Mouse (Mus musculus): ENCODE measurements around the gene Bach2.

Gene Bach2

GRCm38 (mm10) chr4:32482936-32483335 is 244.3 kb downstream of the Bach2 start:
- no peak for DNase-seq (ENCODE audit: low read depth, low spot score)

- DNase-seq (ENCODE audit: low read depth, low spot score), result no peak
These were observed 247.2 kb downstream of the Bach2 start for GRCm38 (mm10) chr4:32485848-32486247.

- DNase-seq (ENCODE audit: low read depth, low spot score), result no peak
These were observed 248.2 kb downstream of the Bach2 start for GRCm38 (mm10) chr4:32486654-32487398.

- no peak for DNase-seq (ENCODE audit: low read depth, low spot score)
These were observed 250.6 kb downstream of the Bach2 start for GRCm38 (mm10) chr4:32489186-32489585.

- DNase-seq (ENCODE audit: low read depth, low spot score), result no peak
These were observed 252.6 kb downstream of the Bach2 start for GRCm38 (mm10) chr4:32491176-32491575.

GRCm38 (mm10) chr4:32492834-32493233 is 254.2 kb downstream of the Bach2 start:
- no peak for DNase-seq (ENCODE audit: low read depth, low spot score)

- no peak for DNase-seq (ENCODE audit: low read depth, low spot score)
These were observed 263.2 kb downstream of the Bach2 start for GRCm38 (mm10) chr4:32501780-32502179.

GRCm38 (mm10) chr4:32502181-32502580 is 263.6 kb downstream of the Bach2 start:
- DNase-seq (ENCODE audit: low read depth, low spot score), result no peak

GRCm38 (mm10) chr4:32504236-32504635 is 265.6 kb downstream of the Bach2 start:
- no peak for DNase-seq (ENCODE audit: low read depth, low spot score)

- DNase-seq (ENCODE audit: low read depth, low spot score), result no peak
These were observed 267.8 kb downstream of the Bach2 start for GRCm38 (mm10) chr4:32506306-32506808.

- DNase-seq (ENCODE audit: low read depth, low spot score), result no peak
These were observed 268.4 kb downstream of the Bach2 start for GRCm38 (mm10) chr4:32507041-32507440.

GRCm38 (mm10) chr4:32508572-32508971 is 270.0 kb downstream of the Bach2 start:
- no peak for DNase-seq (ENCODE audit: low read depth, low spot score)

- no peak for DNase-seq (ENCODE audit: low read depth, low spot score)
These were observed 270.4 kb downstream of the Bach2 start for GRCm38 (mm10) chr4:32508996-32509395.

- DNase-seq (ENCODE audit: low read depth, low spot score), result no peak
These were observed 271.4 kb downstream of the Bach2 start for GRCm38 (mm10) chr4:32509832-32510612.

GRCm38 (mm10) chr4:32510940-32511339 is 272.3 kb downstream of the Bach2 start:
- DNase-seq (ENCODE audit: low read depth, low spot score), result no peak

GRCm38 (mm10) chr4:32516126-32516525 is 277.5 kb downstream of the Bach2 start:
- DNase-seq (ENCODE audit: low read depth, low spot score), result no peak

- DNase-seq (ENCODE audit: low read depth, low spot score), result no peak
These were observed 280.4 kb downstream of the Bach2 start for GRCm38 (mm10) chr4:32518842-32519578.

- DNase-seq (ENCODE audit: low read depth, low spot score), result no peak
These were observed 282.2 kb downstream of the Bach2 start for GRCm38 (mm10) chr4:32520628-32521360.

GRCm38 (mm10) chr4:32521361-32521740 is 282.7 kb downstream of the Bach2 start:
- DNase-seq (ENCODE audit: low read depth, low spot score), result no peak

GRCm38 (mm10) chr4:32522013-32522412 is 283.4 kb downstream of the Bach2 start:
- DNase-seq (ENCODE audit: low read depth, low spot score), result no peak

GRCm38 (mm10) chr4:32524282-32524681 is 285.7 kb downstream of the Bach2 start:
- DNase-seq (ENCODE audit: low read depth, low spot score), result no peak

Measured in c-Kit-negative CD71-positive TER-119-positive erythroid progenitor cells, embryonic 14.5 days (primary cell).